In the genomic region with DNA sequence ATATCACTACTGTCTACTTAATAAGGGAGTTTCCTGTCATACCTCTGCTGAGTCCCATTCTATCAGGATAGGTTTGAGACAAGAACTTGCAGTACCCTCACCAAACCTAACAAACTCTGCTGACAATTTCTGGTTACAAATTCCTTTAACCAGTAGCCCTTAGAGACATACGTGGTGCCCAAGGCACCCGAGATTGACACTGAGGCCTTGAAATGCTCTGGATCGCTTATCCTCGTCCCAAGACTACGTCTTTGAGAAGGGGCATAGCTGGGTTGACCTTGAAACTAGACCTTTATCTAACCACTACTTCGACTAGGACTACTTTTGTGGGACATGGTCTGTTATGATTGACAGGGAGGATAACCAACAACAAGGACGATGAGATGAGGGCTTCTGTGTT, we compare ENCODE assay signal across 50 mouse cellular contexts. TPM values are rescaled to one million over a fixed set of nuclear protein-coding genes. Genes with fewer than 3 reads are reported as not detected.
"Had no signal": no experiment of that assay in that cellular context is flagged by ENCODE, and none has a peak within 500 bp of the region (broad histone marks: within the 10 kb centered on the region; RNA-seq: fewer than 3 reads in every experiment).

No protein-coding gene starts in this region.

- H3K36me3 ChIP-seq: heart, embryonic 10.5 days; heart, embryonic 12.5 days; heart, embryonic 13.5 days; heart, embryonic 15.5 days; hindbrain, embryonic 10.5 days; hindbrain, embryonic 12.5 days; hindbrain, embryonic 13.5 days; hindbrain, embryonic 15.5 days; intestine, embryonic 15.5 days; kidney, embryonic 15.5 days had no signal

- H3K4me3 ChIP-seq: heart, embryonic 10.5 days; heart, embryonic 12.5 days; heart, embryonic 13.5 days; heart, embryonic 15.5 days; hindbrain, embryonic 10.5 days; hindbrain, embryonic 12.5 days; hindbrain, embryonic 13.5 days; hindbrain, embryonic 15.5 days; intestine, embryonic 15.5 days; kidney, embryonic 15.5 days; layer of hippocampus, adult 2 months; left cerebral cortex, adult 2 months had no signal

- H3K4me2 ChIP-seq: heart, embryonic 11.5 days; heart, embryonic 12.5 days; heart, embryonic 13.5 days; heart, embryonic 15.5 days; hindbrain, embryonic 12.5 days; hindbrain, embryonic 13.5 days; hindbrain, embryonic 14.5 days; hindbrain, embryonic 15.5 days; intestine, embryonic 15.5 days; kidney, embryonic 15.5 days had no signal

- H3K27me3 ChIP-seq: hindbrain, embryonic 12.5 days; hindbrain, embryonic 15.5 days; intestine, embryonic 15.5 days; kidney, embryonic 15.5 days had no signal

- H3K27ac ChIP-seq: heart, embryonic 10.5 days; heart, embryonic 13.5 days; heart, embryonic 15.5 days; hindbrain, embryonic 10.5 days; hindbrain, embryonic 12.5 days; hindbrain, embryonic 13.5 days; hindbrain, embryonic 14.5 days; hindbrain, embryonic 15.5 days; hindbrain, postnatal 0 days; intestine, embryonic 15.5 days; kidney, embryonic 15.5 days; kidney, postnatal 0 days; layer of hippocampus, adult 2 months; left cerebral cortex, adult 2 months had no signal

- H3K9ac ChIP-seq: heart, embryonic 12.5 days; heart, embryonic 13.5 days; heart, embryonic 15.5 days; hindbrain, embryonic 12.5 days; hindbrain, embryonic 13.5 days; hindbrain, embryonic 14.5 days; hindbrain, embryonic 15.5 days; intestine, embryonic 15.5 days; kidney, embryonic 15.5 days had no signal

- DNase-seq: heart, postnatal 10 days; heart, postnatal 36 days; heart, postnatal 4 days; kidney, adult 11 months; kidney, adult 18-20 months; kidney, adult 2 months; kidney, adult 8-10 months; kidney, adult 9 months; kidney, postnatal 10 days; kidney, postnatal 14 days; kidney, postnatal 25 days; kidney, postnatal 36 days; kidney, postnatal 4 days; layer of hippocampus, adult 9-11 months; layer of hippocampus, postnatal 36 days had no signal

- H3K4me1 ChIP-seq: heart, embryonic 10.5 days; heart, embryonic 12.5 days; heart, embryonic 13.5 days; heart, embryonic 15.5 days; hindbrain, embryonic 12.5 days; hindbrain, embryonic 13.5 days; hindbrain, embryonic 15.5 days; intestine, embryonic 15.5 days; kidney, embryonic 15.5 days had no signal

- H3K9me3 ChIP-seq: heart, embryonic 10.5 days; heart, embryonic 12.5 days; heart, embryonic 13.5 days; heart, embryonic 15.5 days; hindbrain, embryonic 10.5 days; hindbrain, embryonic 12.5 days; hindbrain, embryonic 13.5 days; hindbrain, embryonic 15.5 days; intestine, embryonic 15.5 days; kidney, embryonic 15.5 days had no signal

RNA-seq across cellular contexts. Expression of gene Btnl2, which starts 9.1 kb away (rescaled TPM):
- total RNA-seq: hematopoietic stem cell, adult 5-6 weeks; hindbrain, postnatal 0 days had no signal
- polyA plus RNA-seq: heart, embryonic 10.5 days; heart, embryonic 11.5 days; heart, embryonic 13.5 days; heart, embryonic 14.5 days; heart, embryonic 15.5 days; heart, postnatal 0 days; hindbrain, embryonic 10.5 days; hindbrain, embryonic 11.5 days; hindbrain, embryonic 12.5 days; hindbrain, embryonic 13.5 days; hindbrain, embryonic 14.5 days; hindbrain, embryonic 16.5 days; inflammation-experienced regulatory T-cells, adult 6 months; kidney, embryonic 16.5 days had no signal

RNA-seq across cellular contexts. Expression of gene H2-Eb2, which starts 20.0 kb away (rescaled TPM):
- total RNA-seq: heart, postnatal 10 days; heart, postnatal 25 days; heart, postnatal 36 days; heart, postnatal 4 days; hematopoietic stem cell, adult 5-6 weeks; layer of hippocampus, adult 18-20 months; layer of hippocampus, adult 2 months; layer of hippocampus, adult 8-10 months; layer of hippocampus, postnatal 10 days; layer of hippocampus, postnatal 14 days; layer of hippocampus, postnatal 25 days; layer of hippocampus, postnatal 36 days; left cerebral cortex, adult 18-20 months; left cerebral cortex, adult 2 months had no signal
- polyA plus RNA-seq: heart, embryonic 10.5 days; heart, embryonic 11.5 days; heart, embryonic 12.5 days; heart, embryonic 13.5 days; heart, embryonic 14.5 days; heart, embryonic 15.5 days; heart, postnatal 0 days; hindbrain, embryonic 10.5 days; hindbrain, embryonic 11.5 days; intestine, embryonic 14.5 days; intestine, embryonic 15.5 days; intestine, embryonic 16.5 days; intestine, postnatal 0 days; kidney, embryonic 15.5 days; kidney, postnatal 0 days had no signal

RNA-seq across cellular contexts. Expression of gene Btnl1, which starts 31.4 kb away (rescaled TPM):
- total RNA-seq: heart, postnatal 10 days; heart, postnatal 25 days; heart, postnatal 36 days; heart, postnatal 4 days; hematopoietic stem cell, adult 5-6 weeks; hindbrain, postnatal 0 days; layer of hippocampus, adult 18-20 months; layer of hippocampus, adult 2 months; layer of hippocampus, adult 8-10 months; layer of hippocampus, postnatal 10 days; layer of hippocampus, postnatal 14 days; layer of hippocampus, postnatal 25 days; layer of hippocampus, postnatal 36 days; left cerebral cortex, adult 18-20 months; left cerebral cortex, adult 2 months had no signal
- polyA plus RNA-seq: heart, embryonic 10.5 days; heart, embryonic 11.5 days; heart, embryonic 12.5 days; heart, embryonic 13.5 days; heart, embryonic 14.5 days; heart, embryonic 15.5 days; heart, postnatal 0 days; hindbrain, embryonic 10.5 days; hindbrain, embryonic 11.5 days; hindbrain, embryonic 12.5 days; hindbrain, embryonic 13.5 days; hindbrain, embryonic 14.5 days; hindbrain, embryonic 15.5 days; hindbrain, embryonic 16.5 days; hindbrain, postnatal 0 days; inflammation-experienced regulatory T-cells, adult 6 months; kidney, adult 2 months; kidney, embryonic 14.5 days; kidney, embryonic 15.5 days; kidney, embryonic 16.5 days; kidney, postnatal 0 days had no signal

RNA-seq across cellular contexts. Expression of gene BC051142, which starts 53.1 kb away (rescaled TPM):
- total RNA-seq: heart, postnatal 10 days; heart, postnatal 36 days; heart, postnatal 4 days had no signal
- polyA plus RNA-seq: heart, embryonic 11.5 days; heart, embryonic 12.5 days; heart, embryonic 14.5 days; heart, embryonic 15.5 days; heart, embryonic 16.5 days had no signal
